Mouse (Mus musculus): ENCODE data around the gene Aym1. TPM values are rescaled to one million over a fixed set of nuclear protein-coding genes. Genes with fewer than 3 reads are reported as not detected.

The Aym1 gene
- total RNA-seq, 2 experiments from 2014 or later, result not detected

GRCm38 (mm10) chr5:113396286-113396934 is 39.3 kb downstream of the Aym1 start:
- DNase-seq (ENCODE audit: extremely low spot score in 1 of 2, low spot score in 1 of 2), result no peak

- no peak for DNase-seq (ENCODE audit: extremely low spot score in 1 of 2, low spot score in 1 of 2)
Measured at GRCm38 (mm10) chr5:113397443-113398317, 40.6 kb downstream of the Aym1 start.

- DNase-seq (ENCODE audit: extremely low spot score in 1 of 2, low spot score in 1 of 2), result no peak
Measured at GRCm38 (mm10) chr5:113402702-113403101, 45.6 kb downstream of the Aym1 start.

GRCm38 (mm10) chr5:113407346-113407745 is 50.3 kb downstream of the Aym1 start:
- DNase-seq (ENCODE audit: extremely low spot score in 1 of 2, low spot score in 1 of 2), result no peak

Small RNA genes within 50 kb of the gene (microRNA-seq; reads per million reads assigned to microRNA genes)
- gene Mir7229, result 0 reads per million in 2 experiments
- 0 reads per million in 2 experiments for gene Mir7230

Other genes with a start within 250 kb of the Aym1 start
- gene 2900026A02Rik, start 136.1 kb upstream of the Aym1 start, total RNA-seq (2021), result 10 to 100 TPM; 61.2 to 64.5 TPM
- not detected for gene Tmem211, start 130.4 kb upstream of the Aym1 start, total RNA-seq (2021)
- 10 to 100 TPM; 71.0 to 83.1 TPM for gene Sgsm1, start 46.5 kb upstream of the Aym1 start, total RNA-seq (2021)
- gene Wscd2, start 133.0 kb downstream of the Aym1 start, total RNA-seq (2021), result 10 to 100 TPM; 84.5 to 89.7 TPM

Data from layer of hippocampus, postnatal 25 days (tissue).